Mouse (Mus musculus) CD4-positive helper T cell, adult 2 months (primary cell): ENCODE data around the gene Tas2r134.

Experiments used
- DNase-seq: peaks from one replicate; pipeline ENCODE4 v3.0.0-alpha.2; 2012; ENCODE audit warnings: low read depth, missing footprints, low spot score

Gene Tas2r134

DNA sequence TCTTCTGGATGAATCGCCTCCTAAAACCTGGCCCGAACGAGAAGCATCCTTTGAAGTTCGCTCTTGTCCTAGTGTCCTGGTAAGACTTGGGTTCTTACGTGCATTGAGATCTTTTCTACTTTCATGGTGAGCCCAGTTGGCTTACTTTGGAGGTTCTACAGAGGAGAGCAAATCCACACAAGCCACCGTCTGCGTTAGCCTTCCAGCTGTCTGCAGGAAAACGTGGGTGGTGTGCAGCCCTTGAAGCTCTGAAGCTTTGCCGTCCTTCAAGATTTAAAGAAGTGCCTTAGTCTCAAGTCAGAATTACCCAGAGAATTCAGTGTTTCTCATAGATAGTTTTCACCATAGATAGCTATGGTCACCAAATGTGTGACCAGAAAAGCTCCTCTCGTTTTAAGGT, 24.8 kb downstream of the Tas2r134 start:
- no peak for DNase-seq

DNA sequence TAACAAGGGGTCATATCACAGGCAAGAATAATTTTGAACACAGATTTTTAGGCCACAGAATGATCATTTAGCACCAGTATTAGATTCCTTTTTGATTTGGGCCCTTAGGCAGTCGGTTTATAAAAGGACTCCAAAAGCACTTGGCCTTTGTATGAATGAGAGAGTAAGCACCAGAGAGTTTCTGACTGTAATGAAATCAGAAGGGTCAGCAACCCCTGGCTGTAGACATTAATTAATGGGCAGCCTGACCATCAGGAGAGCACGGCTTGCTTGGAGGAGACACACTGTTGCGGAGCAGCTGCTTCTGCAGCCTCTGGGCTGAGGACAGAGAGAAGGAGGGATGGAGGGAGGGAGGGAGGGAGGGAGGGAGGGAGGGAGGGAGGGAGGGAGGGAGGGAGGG, 30.4 kb downstream of the Tas2r134 start:
- no peak for DNase-seq

DNA sequence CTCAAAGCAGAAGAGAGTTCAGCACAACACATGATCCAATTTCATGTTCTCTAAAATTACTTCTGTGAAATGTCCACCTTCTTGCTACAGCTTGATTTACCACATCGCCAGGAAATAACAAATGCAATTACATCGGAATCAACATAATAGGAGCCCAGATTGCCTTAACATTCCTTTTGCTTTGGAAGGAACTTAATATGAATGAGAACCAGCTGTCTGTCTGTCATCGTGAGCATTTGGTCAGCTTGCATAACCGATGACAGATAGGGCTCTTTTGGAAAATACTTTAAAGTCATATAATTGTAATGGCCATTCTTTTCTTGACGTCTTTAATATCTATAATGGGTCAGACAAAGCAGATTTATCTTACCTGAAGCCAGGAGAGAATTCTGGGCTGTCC, 31.0 kb downstream of the Tas2r134 start:
- DNase-seq, result no peak

DNA sequence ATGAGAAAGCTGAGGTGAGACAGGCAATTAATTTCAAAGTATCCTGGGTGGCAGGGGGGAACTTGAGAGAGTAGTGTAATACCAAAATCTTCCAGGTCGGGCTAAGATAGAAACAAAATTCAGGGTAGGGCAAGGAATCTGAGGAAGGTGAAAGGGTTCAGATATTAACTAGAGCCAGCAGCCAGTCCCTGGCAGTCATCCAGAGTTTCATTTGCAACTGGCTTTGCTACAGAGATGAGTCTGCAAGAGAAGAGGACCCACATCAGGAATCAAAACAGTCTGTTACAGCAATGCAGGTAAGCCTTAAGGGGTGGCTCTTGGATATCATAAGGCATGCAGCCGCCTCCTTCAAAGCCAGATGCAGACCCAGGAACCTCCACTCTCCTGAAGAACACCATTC, 47.0 kb downstream of the Tas2r134 start:
- DNase-seq, result no peak
